Mouse (Mus musculus): ENCODE results near the gene Smim8. TPM values are rescaled to one million over a fixed set of nuclear protein-coding genes. Genes with fewer than 3 reads are reported as not detected.

The Smim8 gene
- 56.6 and 56.8 TPM in 2 replicates for polyA plus RNA-seq (2014; fragmentation: Nextera tagmentation; extraction: Ambion mirVana)

DNA sequence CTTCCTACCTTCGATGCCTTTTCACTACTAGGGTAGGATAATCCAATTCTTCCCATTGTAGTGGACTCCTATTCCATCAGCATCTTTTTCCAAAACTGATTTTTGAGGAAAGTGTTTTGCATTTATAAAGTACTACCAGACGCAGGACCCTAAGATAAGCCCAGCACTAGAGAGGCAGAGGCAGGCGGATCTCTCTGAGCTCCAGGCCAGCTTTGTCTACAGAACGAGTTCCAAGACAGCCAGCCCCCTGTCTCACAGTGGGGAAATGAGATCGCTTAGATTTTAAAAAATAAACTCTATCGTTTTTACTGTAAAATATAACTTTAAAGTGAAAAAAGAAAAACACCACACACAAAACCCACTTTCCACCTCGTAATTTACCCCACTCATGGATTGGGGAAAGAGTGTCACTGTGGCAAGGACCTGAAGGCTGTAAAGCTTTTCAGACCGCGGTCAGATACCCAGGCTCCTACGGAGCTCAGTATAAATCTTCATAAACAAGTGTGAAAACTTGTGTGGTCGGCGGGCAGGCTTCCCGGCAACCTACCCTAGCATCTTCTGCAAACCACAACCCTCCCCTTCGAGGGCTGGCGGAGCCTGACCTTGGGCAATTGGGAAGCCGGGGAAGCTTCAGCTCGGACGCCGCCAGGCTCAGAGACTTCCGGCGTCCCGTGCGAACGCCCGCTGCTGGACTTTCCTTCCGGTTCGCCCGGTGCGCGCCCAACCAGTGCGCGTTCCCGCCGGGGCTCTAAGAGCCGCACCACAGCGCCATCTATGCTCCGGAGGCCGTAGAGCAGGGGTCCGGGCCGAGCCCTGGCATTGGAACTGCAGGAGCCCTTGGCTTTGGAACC is at the start of gene Smim8:
Gene Smim8 (minus strand): TSS at position 747 of the 851 bp plus-strand sequence.
- 0 out of 2 replicates have a peak, but pooled peaks cover 3% of the 10 kb centered on the region for H3K4me1 ChIP-seq (ENCODE audit: control insufficient read depth, insufficient read depth, low read length)
- 6% methylated on average over 40 of the region's 40 CpGs for WGBS
- ATAC-seq (ENCODE audit: low read depth), result peak; percentile 96

DNA sequence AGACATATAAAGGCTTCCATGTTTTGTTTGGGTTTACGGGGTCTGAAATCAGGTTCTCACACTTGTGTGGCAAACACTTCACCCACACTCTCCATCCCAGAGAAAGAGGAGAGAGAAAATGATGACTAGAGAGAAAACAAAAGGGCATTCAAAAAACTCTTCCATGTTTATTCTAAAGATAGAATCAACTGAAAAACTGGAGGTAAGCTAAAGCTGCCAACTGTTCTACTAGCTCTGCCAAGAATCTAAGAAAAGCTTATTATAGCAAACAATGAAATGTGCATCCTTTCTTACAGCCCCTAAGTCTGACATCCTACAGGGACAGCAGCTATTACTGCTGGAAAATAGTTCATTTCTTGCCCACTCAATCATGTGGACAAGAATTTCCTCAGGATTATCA is 45.7 kb upstream of the Smim8 start:
- Histone ChIP-seq H3K4me3 (ENCODE audit: low read depth, low read length) (no peak overlapping the region), H3K27ac (ENCODE audit: low read depth, low read length) (no peak overlapping the region), H3K9ac (replicated peaks; ENCODE audit: low read depth, low read length) (no peak overlapping the region), H3K27me3 (ENCODE audit: control insufficient read depth, insufficient read depth, low read length) (no peaks in the 10 kb centered on the region), H3K4me1 (ENCODE audit: control insufficient read depth, insufficient read depth, low read length) (no peaks in the 10 kb centered on the region), H3K36me3 (ENCODE audit: control insufficient read depth, insufficient read depth, low read length) (peaks cover 5% of the 10 kb centered on the region; the same call in 1 of the 2 replicates), H3K9me3 (ENCODE audit: control insufficient read depth, low read length) (no peaks in the 10 kb centered on the region), H3K4me2 (ENCODE audit: low read depth, low read length) (no peak overlapping the region)
- 85% methylated on average over 1 of the region's 1 CpGs for WGBS
- no peak for ATAC-seq (ENCODE audit: low read depth)

More for the DNA sequence above, at the start of gene Smim8:
- Histone ChIP-seq H3K4me2 (ENCODE audit: low read depth, low read length) (peak within 1 kb of the TSS; percentile 74), H3K9me3 (ENCODE audit: control insufficient read depth, low read length) (no peaks in the 10 kb centered on the region), H3K4me3 (ENCODE audit: low read depth, low read length) (peak within 1 kb of the TSS; percentile 59), H3K36me3 (ENCODE audit: control insufficient read depth, insufficient read depth, low read length) (no peaks in the 10 kb centered on the region), H3K27ac (ENCODE audit: low read depth, low read length) (peak within 1 kb of the TSS; percentile 78), H3K27me3 (ENCODE audit: control insufficient read depth, insufficient read depth, low read length) (no peaks in the 10 kb centered on the region), H3K9ac (replicated peaks; ENCODE audit: low read depth, low read length) (peak within 1 kb of the TSS; percentile 67)

DNA sequence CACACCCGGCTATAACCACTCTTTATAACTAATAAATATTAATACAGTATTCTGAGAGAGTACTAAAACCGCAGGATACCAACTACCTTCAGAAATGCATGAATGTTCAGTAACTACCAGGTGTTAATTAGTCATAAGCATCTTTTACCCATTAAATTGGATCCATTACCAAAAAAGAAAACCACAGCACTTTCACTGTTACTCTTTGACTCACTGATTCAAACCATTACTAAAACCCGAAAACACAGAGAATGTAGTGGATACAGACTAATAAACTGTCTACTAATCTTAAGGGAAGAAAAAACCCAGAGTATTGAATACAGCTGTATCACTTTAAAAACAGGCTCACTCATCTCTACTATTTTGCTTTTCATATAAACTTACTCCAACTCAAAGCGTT is 41.7 kb upstream of the Smim8 start:
- Histone ChIP-seq H3K4me1 (ENCODE audit: control insufficient read depth, insufficient read depth, low read length) (no peaks in the 10 kb centered on the region), H3K9me3 (ENCODE audit: control insufficient read depth, low read length) (no peaks in the 10 kb centered on the region), H3K4me3 (ENCODE audit: low read depth, low read length) (no peak overlapping the region), H3K9ac (replicated peaks; ENCODE audit: low read depth, low read length) (no peak overlapping the region), H3K27ac (ENCODE audit: low read depth, low read length) (no peak overlapping the region), H3K27me3 (ENCODE audit: control insufficient read depth, insufficient read depth, low read length) (no peaks in the 10 kb centered on the region), H3K36me3 (ENCODE audit: control insufficient read depth, insufficient read depth, low read length) (peaks cover 10% of the 10 kb centered on the region; the same call in 1 of the 2 replicates), H3K4me2 (ENCODE audit: low read depth, low read length) (no peak overlapping the region)
- no peak for ATAC-seq (ENCODE audit: low read depth)
- WGBS, result 93% methylated on average over 4 of the region's 4 CpGs

DNA sequence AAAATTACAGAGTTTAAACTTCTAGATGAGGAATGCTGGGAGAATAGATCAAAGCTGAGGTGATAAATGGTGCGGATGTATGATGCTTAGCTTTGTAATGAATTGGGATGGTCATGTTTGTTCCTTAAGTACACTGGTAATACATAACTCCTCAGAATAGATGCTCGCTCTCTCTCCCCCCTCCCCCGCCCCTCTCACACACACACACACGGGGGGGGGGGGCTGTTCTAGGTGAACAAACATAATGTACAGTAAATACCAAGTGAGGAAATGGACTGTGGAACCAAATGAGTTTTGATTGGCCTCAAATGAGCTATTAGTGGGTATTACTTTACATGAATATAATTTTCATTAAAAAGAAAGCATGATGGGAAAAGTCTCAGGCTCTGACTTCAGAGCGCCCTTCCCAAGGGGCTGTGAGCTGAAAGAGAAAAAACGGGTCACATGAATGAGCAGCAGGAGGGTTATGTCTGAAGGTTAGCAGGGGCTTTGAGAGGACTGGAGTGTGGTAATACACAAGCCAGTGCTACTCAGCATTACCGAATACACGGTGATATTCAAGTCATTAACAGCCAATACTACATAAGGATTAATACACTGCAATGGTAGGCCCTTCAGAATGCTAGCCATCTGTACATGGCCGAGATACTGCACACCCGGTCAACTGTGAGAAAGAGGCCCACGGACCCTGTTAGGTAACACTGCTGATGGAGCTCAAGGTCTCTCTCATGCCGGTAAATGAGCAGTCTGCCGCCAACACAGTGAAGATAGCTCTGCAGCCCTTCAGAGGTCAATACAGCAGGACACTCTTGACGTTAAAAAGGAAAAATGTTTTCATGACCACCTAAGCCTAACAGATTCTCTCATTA is 23.2 kb upstream of the Smim8 start:
- Histone ChIP-seq H3K27me3 (ENCODE audit: control insufficient read depth, insufficient read depth, low read length) (no peaks in the 10 kb centered on the region), H3K36me3 (ENCODE audit: control insufficient read depth, insufficient read depth, low read length) (peaks cover 13% of the 10 kb centered on the region; the same call in 1 of the 2 replicates), H3K27ac (ENCODE audit: low read depth, low read length) (no peak overlapping the region), H3K9ac (replicated peaks; ENCODE audit: low read depth, low read length) (no peak overlapping the region), H3K4me2 (ENCODE audit: low read depth, low read length) (no peak overlapping the region), H3K4me3 (ENCODE audit: low read depth, low read length) (no peak overlapping the region), H3K4me1 (ENCODE audit: control insufficient read depth, insufficient read depth, low read length) (no peaks in the 10 kb centered on the region), H3K9me3 (ENCODE audit: control insufficient read depth, low read length) (no peaks in the 10 kb centered on the region)
- 74% methylated on average over 14 of the region's 14 CpGs for WGBS
- peak; percentile 70 for ATAC-seq (ENCODE audit: low read depth)

DNA sequence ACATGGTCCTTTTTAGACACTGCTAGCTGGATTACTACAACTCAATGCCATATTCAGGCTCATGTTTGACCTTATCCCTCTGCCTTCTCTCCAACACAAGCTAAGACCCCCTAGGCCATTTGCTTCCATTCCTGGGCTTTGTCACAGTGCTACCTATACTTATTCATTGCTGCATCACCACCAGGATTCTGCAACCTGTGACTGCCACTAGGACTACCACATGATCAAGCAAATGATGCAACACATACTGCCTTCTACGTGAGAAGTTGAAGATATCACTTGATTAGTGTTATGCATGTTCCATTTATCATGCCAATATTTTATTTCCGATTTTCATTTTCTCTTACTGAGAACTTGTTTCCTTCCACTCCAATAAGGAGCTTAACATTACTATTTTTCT is 19.8 kb upstream of the Smim8 start:
- no peaks in the 10 kb centered on the region for H3K9me3 ChIP-seq (ENCODE audit: control insufficient read depth, low read length)
- H3K36me3 ChIP-seq (ENCODE audit: control insufficient read depth, insufficient read depth, low read length), result no peaks in the 10 kb centered on the region
- no peak overlapping the region for H3K27ac ChIP-seq (ENCODE audit: low read depth, low read length)
- H3K4me2 ChIP-seq (ENCODE audit: low read depth, low read length), result no peak overlapping the region
- no peak overlapping the region for H3K4me3 ChIP-seq (ENCODE audit: low read depth, low read length)
- H3K4me1 ChIP-seq (ENCODE audit: control insufficient read depth, insufficient read depth, low read length), result no peaks in the 10 kb centered on the region
- no peak for ATAC-seq (ENCODE audit: low read depth)
- whole genome bisulfite sequencing, result 93% methylated on average over 2 of the region's 2 CpGs
- H3K9ac ChIP-seq (replicated peaks; ENCODE audit: low read depth, low read length), result no peak overlapping the region
- H3K27me3 ChIP-seq (ENCODE audit: control insufficient read depth, insufficient read depth, low read length), result no peaks in the 10 kb centered on the region

GRCm38 (mm10) chr4:34797294-34797983 is 19.2 kb upstream of the Smim8 start:
- 86% methylated on average over 8 of the region's 8 CpGs for WGBS
- Histone ChIP-seq H3K4me1 (ENCODE audit: control insufficient read depth, insufficient read depth, low read length) (no peaks in the 10 kb centered on the region), H3K36me3 (ENCODE audit: control insufficient read depth, insufficient read depth, low read length) (no peaks in the 10 kb centered on the region), H3K9me3 (ENCODE audit: control insufficient read depth, low read length) (no peaks in the 10 kb centered on the region), H3K4me3 (ENCODE audit: low read depth, low read length) (no peak overlapping the region), H3K9ac (replicated peaks; ENCODE audit: low read depth, low read length) (no peak overlapping the region), H3K27ac (ENCODE audit: low read depth, low read length) (no peak overlapping the region), H3K4me2 (ENCODE audit: low read depth, low read length) (no peak overlapping the region), H3K27me3 (ENCODE audit: control insufficient read depth, insufficient read depth, low read length) (no peaks in the 10 kb centered on the region)
- ATAC-seq (ENCODE audit: low read depth), result no peak

DNA sequence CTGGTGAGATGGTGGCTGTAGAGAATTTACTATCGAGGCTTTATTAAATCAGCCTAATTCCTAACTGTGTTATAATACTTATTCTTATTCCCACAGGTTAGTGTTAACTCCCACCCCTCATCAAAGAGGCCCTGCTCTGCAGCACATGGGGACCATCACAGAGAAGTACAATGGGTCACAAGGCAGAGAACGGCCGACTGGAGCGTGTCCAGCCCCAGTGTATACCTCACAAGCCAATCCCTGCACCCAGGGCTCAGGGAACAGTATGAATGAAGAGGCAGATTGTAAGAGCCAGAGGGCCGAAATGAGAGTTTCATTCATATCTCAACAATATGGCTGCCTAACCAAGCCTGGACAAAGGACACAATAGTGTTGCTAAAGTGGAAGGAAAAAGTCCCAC is 18.1 kb upstream of the Smim8 start:
- H3K27me3 ChIP-seq (ENCODE audit: control insufficient read depth, insufficient read depth, low read length), result no peaks in the 10 kb centered on the region
- no peaks in the 10 kb centered on the region for H3K9me3 ChIP-seq (ENCODE audit: control insufficient read depth, low read length)
- no peak overlapping the region for H3K9ac ChIP-seq (replicated peaks; ENCODE audit: low read depth, low read length)
- no peak overlapping the region for H3K4me2 ChIP-seq (ENCODE audit: low read depth, low read length)
- 64% methylated on average over 5 of the region's 5 CpGs for WGBS
- H3K36me3 ChIP-seq (ENCODE audit: control insufficient read depth, insufficient read depth, low read length), result no peaks in the 10 kb centered on the region
- no peaks in the 10 kb centered on the region for H3K4me1 ChIP-seq (ENCODE audit: control insufficient read depth, insufficient read depth, low read length)
- ATAC-seq (ENCODE audit: low read depth), result peak; percentile 79
- H3K27ac ChIP-seq (ENCODE audit: low read depth, low read length), result no peak overlapping the region
- no peak overlapping the region for H3K4me3 ChIP-seq (ENCODE audit: low read depth, low read length)

DNA sequence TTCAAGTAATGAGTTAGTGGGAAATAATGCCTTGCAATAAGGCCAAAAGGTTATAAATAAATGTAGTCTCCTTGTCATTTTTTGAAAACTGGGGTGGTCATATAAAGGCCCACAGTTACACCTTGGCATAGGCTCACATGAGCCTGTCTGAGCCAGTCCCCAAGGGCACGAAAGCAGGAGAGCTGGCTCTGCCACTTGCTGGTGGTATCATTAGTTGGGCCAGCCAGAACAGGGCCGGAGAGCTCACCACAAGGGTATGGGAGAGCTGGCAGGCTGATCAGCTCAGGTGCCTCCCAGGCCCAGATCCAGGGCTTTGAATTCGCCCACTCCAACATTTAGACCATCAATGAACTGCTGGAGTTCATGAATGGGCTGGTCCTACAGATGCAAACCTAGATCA is 8.3 kb upstream of the Smim8 start:
- WGBS, result 90% methylated on average over 3 of the region's 3 CpGs
- no peaks in the 10 kb centered on the region for H3K9me3 ChIP-seq (ENCODE audit: control insufficient read depth, low read length)
- H3K36me3 ChIP-seq (ENCODE audit: control insufficient read depth, insufficient read depth, low read length), result no peaks in the 10 kb centered on the region
- H3K27me3 ChIP-seq (ENCODE audit: control insufficient read depth, insufficient read depth, low read length), result no peaks in the 10 kb centered on the region
- no peak overlapping the region for H3K9ac ChIP-seq (replicated peaks; ENCODE audit: low read depth, low read length)
- no peak overlapping the region for H3K4me3 ChIP-seq (ENCODE audit: low read depth, low read length)
- no peak overlapping the region for H3K27ac ChIP-seq (ENCODE audit: low read depth, low read length)
- ATAC-seq (ENCODE audit: low read depth), result no peak
- no peaks in the 10 kb centered on the region for H3K4me1 ChIP-seq (ENCODE audit: control insufficient read depth, insufficient read depth, low read length)
- H3K4me2 ChIP-seq (ENCODE audit: low read depth, low read length), result no peak overlapping the region

Measured in neural tube, embryonic 14.5 days (tissue).